Comparison of ENCODE assay signal across 9 mouse cellular contexts in genomic region chr10:68978115-68978514, GRCm38 (mm10).
DNase-seq lines count a peak whose midpoint lies in the region; ATAC-seq and TF ChIP-seq lines count a peak whose summit lies in the region.
"Had no signal": no experiment of that assay in that cellular context is flagged by ENCODE, and none has a peak within 500 bp of the region (broad histone marks: within the 10 kb centered on the region; RNA-seq: fewer than 3 reads in every experiment).

No protein-coding gene starts in this region.

- no peaks in the 10 kb centered on the region for H3K9me3 ChIP-seq in forebrain, embryonic 14.5 days (replicated peaks; ENCODE audit: control insufficient read depth, low read length)
- H3K9me3 ChIP-seq: hindbrain, embryonic 15.5 days had no signal

- WGBS in forebrain, embryonic 14.5 days, result 72% methylated on average over 4 of the region's 4 CpGs

- ATAC-seq in hematopoietic stem cell, adult 5-6 weeks (replicated peaks in 1 of 2; ENCODE audit: insufficient read depth in 1 of 2, low FRiP score in 2 of 2, low TSS enrichment in 1 of 2, low read depth in 1 of 2, poor library complexity in 2 of 2, severe bottlenecking in 2 of 2), result peak; percentile 42 to 60; a peak in 1 of 4 replicates
- no peak for ATAC-seq in forebrain, embryonic 14.5 days
- no peak for ATAC-seq in erythroid progenitor cell, adult 5-6 weeks (replicated peaks; ENCODE audit: low FRiP score, poor library complexity, severe bottlenecking)

- H3K4me2 ChIP-seq in forebrain, embryonic 14.5 days (ENCODE audit: low read length), result no peak overlapping the region
- H3K4me2 ChIP-seq: hindbrain, embryonic 15.5 days had no signal

- peak; percentile 76 for TF ChIP-seq CTCF in gastrocnemius, adult 2 months (IDR thresholded peaks at IDR 0.05)

- H3K4me1 ChIP-seq in forebrain, embryonic 14.5 days (ENCODE audit: control insufficient read depth, insufficient read depth, low read length), result no peaks in the 10 kb centered on the region

- no peak for DNase-seq in gastrocnemius, adult 2 months
- no peak for DNase-seq in gastrocnemius, postnatal 36 days
- peak; percentile 6 for DNase-seq in ovary, postnatal 14 days (ENCODE audit: low spot score)
- no peak for DNase-seq in ovary, postnatal 36 days (ENCODE audit: low spot score)
- DNase-seq in thymus, postnatal 4 days, result peak; percentile 36
- DNase-seq in forebrain, embryonic 14.5 days (ENCODE audit: low spot score), result no peak

- no peaks in the 10 kb centered on the region for H3K36me3 ChIP-seq in forebrain, embryonic 14.5 days (ENCODE audit: control insufficient read depth, insufficient read depth, low read length)
- H3K36me3 ChIP-seq: hindbrain, embryonic 15.5 days had no signal

- intact Hi-C loops in gastrocnemius, adult 2 months (cut with DNase I), result loop anchor here (2.0 kb wide), 1 partner anchor 75 kb away; no protein-coding TSS in a partner anchor
- intact Hi-C loops in gastrocnemius, postnatal 36 days (cut with DNase I), result loop anchor here (2.0 kb wide), 1 partner anchor 75 kb away; no protein-coding TSS in a partner anchor

- H3K4me3 ChIP-seq in gastrocnemius, adult 2 months, result no peak overlapping the region
- no peak overlapping the region for H3K4me3 ChIP-seq in forebrain, embryonic 14.5 days (ENCODE audit: low read depth, low read length)
- H3K4me3 ChIP-seq: hindbrain, embryonic 15.5 days had no signal

- H3K9ac ChIP-seq in forebrain, embryonic 14.5 days (ENCODE audit: low read length), result no peak overlapping the region
- H3K9ac ChIP-seq: hindbrain, embryonic 15.5 days had no signal

- no peaks in the 10 kb centered on the region for H3K27me3 ChIP-seq in forebrain, embryonic 14.5 days (replicated peaks; ENCODE audit: control insufficient read depth, insufficient read depth, low read length)
- H3K27me3 ChIP-seq: hindbrain, embryonic 15.5 days had no signal

- H3K27ac ChIP-seq in gastrocnemius, adult 2 months, result no peak overlapping the region
- H3K27ac ChIP-seq in forebrain, embryonic 14.5 days (ENCODE audit: low read depth, low read length), result no peak overlapping the region
- H3K27ac ChIP-seq: hindbrain, embryonic 15.5 days had no signal

Comparison
In these comparisons a context has a peak if more than half of its experiments do, and no peak if none do; other contexts are left out.
1. DNase-seq: peak in ovary, postnatal 14 days (single experiment) and thymus, postnatal 4 days (single experiment); none in gastrocnemius, adult 2 months (single experiment), gastrocnemius, postnatal 36 days (0 of 2), ovary, postnatal 36 days (single experiment) and forebrain, embryonic 14.5 days (single experiment).
2. ATAC-seq: peak in hematopoietic stem cell, adult 5-6 weeks (2 of 2); none in forebrain, embryonic 14.5 days (single experiment) and erythroid progenitor cell, adult 5-6 weeks (single experiment).